Mouse (Mus musculus) midbrain, embryonic 14.5 days (tissue): ENCODE results near the gene Bglap2. TPM values are rescaled to one million over a fixed set of nuclear protein-coding genes. Genes with fewer than 3 reads are reported as not detected.

Experiments
- ATAC-seq: fragments of 200-750 bp; cut with Nextera tagmentation; 2 replicates; pipeline ENCODE4 v1.8.0; 2017; ENCODE audit warnings: moderate number of reproducible peaks, moderate library complexity; ENCODE audit not compliant: low FRiP score, low TSS enrichment
- DNase-seq: peaks from one replicate; pipeline ENCODE4 v3.0.0-alpha.2; 2015
- H3K27ac ChIP-seq: fragments of 300-500 bp; sonication (generic); replicated peaks from 2 replicates; pipeline ENCODE4 v1.5.1; 2014; ENCODE audit warnings: mild to moderate bottlenecking, low read depth, low read length, moderate library complexity
- H3K27me3 ChIP-seq: fragments of 300-500 bp; sonication (generic); 2 replicates; pipeline ENCODE4 v1.6.1; 2014; ENCODE audit warnings: low read length, control low read depth, mixed read lengths; ENCODE audit not compliant: control insufficient read depth, insufficient read depth
- H3K36me3 ChIP-seq: fragments of 300-500 bp; sonication (generic); 2 replicates; pipeline ENCODE4 v1.6.1; 2014; ENCODE audit warnings: low read length, control low read depth; ENCODE audit not compliant: control insufficient read depth, insufficient read depth
- H3K4me1 ChIP-seq: fragments of 300-500 bp; sonication (generic); 2 replicates; pipeline ENCODE4 v1.6.1; 2014; ENCODE audit warnings: mild to moderate bottlenecking, antibody characterized with exemption, low read length, control low read depth; ENCODE audit not compliant: control insufficient read depth, insufficient read depth
- H3K4me2 ChIP-seq: fragments of 300-500 bp; sonication (generic); 2 replicates; pipeline ENCODE4 v1.6.1; 2014; ENCODE audit warnings: mild to moderate bottlenecking, low read length, moderate library complexity
- H3K4me3 ChIP-seq: fragments of 300-500 bp; sonication (generic); replicated peaks from 2 replicates; pipeline ENCODE4 v1.5.1; 2014; ENCODE audit warnings: low read depth, low read length
- H3K9ac ChIP-seq: fragments of 300-500 bp; sonication (generic); replicated peaks from 2 replicates; pipeline ENCODE4 v1.6.1; 2014; ENCODE audit warnings: mild to moderate bottlenecking, low read length, moderate library complexity
- H3K9me3 ChIP-seq: fragments of 300-500 bp; sonication (generic); 2 replicates; pipeline ENCODE4 v1.6.1; 2016; ENCODE audit warnings: low read length, control low read depth, mixed read lengths; ENCODE audit not compliant: control insufficient read depth
- WGBS: fragments of 180-500 bp; shearing (Covaris S2); extraction: QIAGEN DNeasy Blood & Tissue Kit; methylation state at CpG from one replicate; pipeline ENCODE4 v1.1.7; 2014; 5-methylcytosine and 5-hydroxymethylcytosine counted together
- polyA plus RNA-seq: library from polyadenylated mRNA; unstranded; fragments of >200 nt; fragmentation: Nextera tagmentation; extraction: Ambion mirVana; gene quantifications from 2 replicates; pipeline ENCODE4 v1.2.1, GENCODE M21; 2014

Bglap2 gene
- polyA plus RNA-seq, 1 experiment from 2014 or later, result not detected

GRCm38 (mm10) chr3:88363700-88364099 is 14.8 kb downstream of the Bglap2 start:
- no peak for ATAC-seq

GRCm38 (mm10) chr3:88361612-88362313 is 16.7 kb downstream of the Bglap2 start:
- Histone ChIP-seq H3K4me3 (no peak overlapping the region), H3K36me3 (peaks cover 63% of the 10 kb centered on the region), H3K27ac (no peak overlapping the region)

More at GRCm38 (mm10) chr3:88363700-88364099, 14.8 kb downstream of the Bglap2 start:
- Histone ChIP-seq H3K4me3 (no peak overlapping the region), H3K4me1 (no peaks in the 10 kb centered on the region), H3K27me3 (peaks cover 7% of the 10 kb centered on the region), H3K4me2 (no peak overlapping the region), H3K36me3 (peaks cover 44% of the 10 kb centered on the region), H3K9ac (no peak overlapping the region), H3K27ac (no peak overlapping the region), H3K9me3 (no peaks in the 10 kb centered on the region)
- WGBS, result 61% methylated on average over 4 of the region's 4 CpGs
- peak; percentile 5 for DNase-seq

GRCm38 (mm10) chr3:88361096-88361495 is 17.4 kb downstream of the Bglap2 start:
- H3K4me1 ChIP-seq, result no peaks in the 10 kb centered on the region
- no peak overlapping the region for H3K4me2 ChIP-seq
- no peak for DNase-seq
- no peak overlapping the region for H3K9ac ChIP-seq
- 87% methylated on average over 6 of the region's 6 CpGs for WGBS
- peaks cover 5% of the 10 kb centered on the region for H3K27me3 ChIP-seq
- no peaks in the 10 kb centered on the region for H3K9me3 ChIP-seq
- H3K36me3 ChIP-seq, result peaks cover 70% of the 10 kb centered on the region
- H3K4me3 ChIP-seq, result no peak overlapping the region
- no peak overlapping the region for H3K27ac ChIP-seq
- no peak for ATAC-seq

More at GRCm38 (mm10) chr3:88361612-88362313, 16.7 kb downstream of the Bglap2 start:
- 89% methylated on average over 2 of the region's 2 CpGs for WGBS
- H3K4me1 ChIP-seq, result no peaks in the 10 kb centered on the region
- H3K9ac ChIP-seq, result no peak overlapping the region
- H3K27me3 ChIP-seq, result peaks cover 7% of the 10 kb centered on the region
- H3K9me3 ChIP-seq, result no peaks in the 10 kb centered on the region
- ATAC-seq, result no peak
- no peak overlapping the region for H3K4me2 ChIP-seq
- DNase-seq, result no peak

- Histone ChIP-seq H3K9me3 (no peaks in the 10 kb centered on the region), H3K9ac (no peak overlapping the region), H3K4me1 (no peaks in the 10 kb centered on the region), H3K27ac (no peak overlapping the region; the same call in 1 of the 2 replicates), H3K27me3 (peaks cover 4% of the 10 kb centered on the region; the same call in 1 of the 2 replicates), H3K4me3 (no peak overlapping the region), H3K4me2 (no peak overlapping the region), H3K36me3 (peaks cover 81% of the 10 kb centered on the region)
- ATAC-seq (no peak), DNase-seq (no peak)
- 73% methylated on average over 3 of the region's 3 CpGs for WGBS
Observed at GRCm38 (mm10) chr3:88359989-88360388, 18.5 kb downstream of the Bglap2 start.

- DNase-seq (peak; percentile 4), ATAC-seq (no peak)
- Histone ChIP-seq H3K27me3 (peaks cover 4% of the 10 kb centered on the region; the same call in 1 of the 2 replicates), H3K9me3 (no peaks in the 10 kb centered on the region), H3K36me3 (peaks cover 85% of the 10 kb centered on the region), H3K4me2 (no peak overlapping the region), H3K4me1 (no peaks in the 10 kb centered on the region), H3K9ac (no peak overlapping the region), H3K4me3 (no peak overlapping the region), H3K27ac (no peak overlapping the region; the same call in 1 of the 2 replicates)
- WGBS, result 59% methylated on average over 5 of the region's 5 CpGs
Observed at GRCm38 (mm10) chr3:88359584-88359983, 18.9 kb downstream of the Bglap2 start.

GRCm38 (mm10) chr3:88354396-88355165 is 23.9 kb downstream of the Bglap2 start:
- no peak overlapping the region for H3K4me2 ChIP-seq
- H3K36me3 ChIP-seq, result peaks cover 100% of the 10 kb centered on the region
- H3K27ac ChIP-seq, result no peak overlapping the region
- H3K4me3 ChIP-seq, result no peak overlapping the region
- H3K27me3 ChIP-seq, result no peaks in the 10 kb centered on the region
- no peak overlapping the region for H3K9ac ChIP-seq
- 96% methylated on average over 8 of the region's 8 CpGs for whole genome bisulfite sequencing
- no peaks in the 10 kb centered on the region for H3K4me1 ChIP-seq
- no peaks in the 10 kb centered on the region for H3K9me3 ChIP-seq
- ATAC-seq, result no peak
- DNase-seq, result no peak

- WGBS, result 90% methylated on average over 9 of the region's 9 CpGs
- no peak overlapping the region for H3K4me3 ChIP-seq
- H3K4me2 ChIP-seq, result no peak overlapping the region
- ATAC-seq (no peak), DNase-seq (no peak)
- H3K9ac ChIP-seq, result no peak overlapping the region
- no peaks in the 10 kb centered on the region for H3K4me1 ChIP-seq
- no peaks in the 10 kb centered on the region for H3K27me3 ChIP-seq
- peaks cover 100% of the 10 kb centered on the region for H3K36me3 ChIP-seq
- H3K9me3 ChIP-seq, result no peaks in the 10 kb centered on the region
- H3K27ac ChIP-seq, result no peak overlapping the region
Observed at GRCm38 (mm10) chr3:88352907-88353306, 25.6 kb downstream of the Bglap2 start.

GRCm38 (mm10) chr3:88350732-88351131 is 27.8 kb downstream of the Bglap2 start:
- Histone ChIP-seq H3K9me3 (no peaks in the 10 kb centered on the region), H3K4me1 (no peaks in the 10 kb centered on the region), H3K27ac (no peak overlapping the region), H3K36me3 (peaks cover 100% of the 10 kb centered on the region), H3K4me2 (no peak overlapping the region), H3K27me3 (no peaks in the 10 kb centered on the region), H3K4me3 (no peak overlapping the region), H3K9ac (no peak overlapping the region)
- ATAC-seq (no peak), DNase-seq (no peak)
- WGBS, result 94% methylated on average over 13 of the region's 13 CpGs
